Mouse (Mus musculus) liver (tissue): ENCODE results near the gene Flt3.

Experiments
- DNase-seq: peaks from one replicate; pipeline ENCODE4 v3.0.0-alpha.2; 2020; ENCODE audit warnings: mixed read lengths

Flt3 gene

DNA sequence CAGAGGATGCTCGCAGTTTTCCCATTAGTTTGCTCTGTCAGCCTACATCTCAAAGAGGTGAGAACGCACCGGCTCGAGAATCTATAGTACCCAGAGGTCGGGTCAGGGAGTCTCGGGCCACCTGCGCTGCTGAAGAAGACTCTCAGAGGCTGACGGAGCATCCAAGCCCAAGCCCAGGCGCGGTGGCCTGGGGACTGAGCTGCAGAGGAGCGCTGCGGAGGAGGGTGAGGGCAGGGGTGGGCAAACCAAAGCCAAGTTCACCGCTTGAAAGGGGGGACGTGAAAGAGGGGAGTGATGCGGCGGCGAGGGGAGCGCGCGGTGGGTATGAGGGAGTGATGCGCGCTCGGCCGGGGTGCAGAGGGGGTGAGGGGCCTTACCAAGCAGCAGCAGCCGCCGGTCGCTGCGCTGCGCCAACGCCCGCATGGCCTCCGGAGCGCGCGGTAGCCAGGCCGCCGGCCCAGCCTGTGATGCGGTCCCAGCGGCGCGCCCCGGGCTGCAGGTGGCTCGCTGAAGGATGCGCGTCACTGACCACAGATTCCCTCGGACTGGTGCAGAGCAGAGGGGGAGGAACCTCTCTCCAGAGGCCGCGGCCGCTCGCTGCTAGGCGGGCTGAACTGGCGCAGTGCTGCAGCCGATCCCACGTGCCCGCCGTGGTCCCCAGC lies at the start of gene Flt3:
TSS of gene Flt3 (minus strand) at position 647 of the 662 bp plus-strand sequence.
- DNase-seq: peak; percentile 43

DNA sequence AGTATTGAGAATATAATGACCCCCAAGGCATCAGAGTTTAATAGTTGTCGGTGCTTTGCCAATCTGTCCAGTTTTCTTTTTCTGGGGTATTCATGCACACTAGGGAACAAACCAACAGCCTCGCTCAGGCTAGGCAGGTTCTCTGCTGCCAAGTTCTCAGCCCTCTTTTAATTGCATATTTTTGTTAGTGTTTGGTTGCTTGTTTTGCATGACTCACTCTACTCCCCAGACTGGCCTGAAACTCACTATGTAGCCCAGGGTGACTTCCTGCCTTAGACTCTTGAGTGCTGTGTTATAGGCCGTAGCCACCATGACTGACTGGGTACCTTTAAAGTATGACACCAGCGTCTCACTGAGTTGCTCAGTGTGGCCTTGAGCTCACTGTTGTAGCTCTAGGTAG lies 48.6 kb upstream of the Flt3 start:
- DNase-seq: no peak

DNA sequence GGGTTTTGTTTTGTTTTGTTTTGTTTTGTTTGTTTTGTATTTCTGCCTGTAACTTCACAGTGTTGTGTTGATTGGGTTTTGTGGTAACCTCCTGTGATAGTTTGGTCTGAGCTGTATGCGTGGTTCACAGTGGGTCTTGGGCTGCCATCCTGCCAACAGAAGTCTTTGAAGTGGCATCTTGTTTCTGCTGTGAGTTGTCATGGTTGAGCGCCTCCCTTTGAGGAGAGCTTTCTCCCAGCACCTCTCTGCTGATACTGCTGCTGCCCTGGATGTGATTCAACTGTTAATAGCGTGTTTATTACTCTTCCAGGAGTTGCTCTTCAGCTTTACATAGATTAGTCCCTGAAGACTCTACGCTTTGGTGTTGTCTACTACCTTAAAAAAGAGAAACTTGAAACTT lies 48.2 kb upstream of the Flt3 start:
- DNase-seq: no peak

DNA sequence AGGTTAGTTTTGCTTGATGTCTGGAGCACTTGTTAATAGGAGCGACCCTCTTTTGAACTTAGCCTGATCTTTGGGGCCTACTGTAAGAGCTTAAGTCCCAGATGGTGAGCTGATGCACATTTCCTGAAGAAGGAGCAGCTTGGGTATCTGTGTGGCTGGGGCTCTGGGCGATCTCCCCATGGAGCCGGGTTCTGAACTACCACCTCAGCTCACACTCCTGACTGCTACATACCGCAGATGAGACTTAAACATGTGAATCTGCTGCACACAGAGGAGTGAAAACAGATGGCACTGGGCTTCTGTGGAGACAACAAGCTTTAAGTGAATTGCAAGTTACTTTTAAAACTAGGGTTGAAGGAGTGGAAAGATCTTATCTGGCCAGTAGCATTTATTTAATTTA lies 45.0 kb upstream of the Flt3 start:
- no peak for DNase-seq

DNA sequence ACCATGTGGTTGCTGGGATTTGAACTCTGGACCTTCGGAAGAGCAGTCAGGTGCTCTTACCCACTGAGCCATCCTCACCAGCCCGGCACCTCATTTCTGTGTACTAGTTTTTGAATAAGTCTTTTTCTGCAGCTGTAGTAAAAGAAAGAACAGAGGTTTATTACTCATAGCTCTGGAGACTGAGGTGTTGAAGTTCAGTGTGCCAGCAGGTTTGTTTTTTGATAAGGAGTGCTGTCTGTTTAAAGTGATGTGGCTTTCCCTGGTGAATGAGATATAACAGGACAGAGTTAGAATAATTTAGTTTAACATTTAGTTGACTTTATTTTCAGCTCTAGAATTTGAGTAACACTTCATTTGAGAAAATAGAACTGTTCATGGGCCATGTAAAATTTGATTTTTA lies 44.5 kb upstream of the Flt3 start:
- no peak for DNase-seq

DNA sequence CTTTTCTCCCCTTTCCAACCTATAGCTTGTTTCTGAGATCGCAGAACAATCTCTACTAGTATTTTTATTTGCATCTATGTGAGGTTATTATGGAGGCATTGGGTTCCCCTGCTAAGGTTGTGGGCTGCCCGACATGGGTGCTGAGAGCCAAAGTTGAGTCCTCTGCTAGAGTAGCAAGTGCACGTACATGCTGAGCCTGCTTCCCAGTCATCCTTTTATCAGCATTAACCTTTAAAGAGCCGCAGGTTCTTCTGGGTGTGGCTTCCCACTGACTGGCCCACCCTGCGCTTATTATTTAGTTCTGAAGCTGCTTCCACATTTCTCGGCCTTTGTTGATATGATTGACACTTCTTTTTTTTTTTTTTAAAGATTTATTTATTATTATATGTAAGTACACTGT lies 44.0 kb upstream of the Flt3 start:
- DNase-seq: peak; percentile 55

DNA sequence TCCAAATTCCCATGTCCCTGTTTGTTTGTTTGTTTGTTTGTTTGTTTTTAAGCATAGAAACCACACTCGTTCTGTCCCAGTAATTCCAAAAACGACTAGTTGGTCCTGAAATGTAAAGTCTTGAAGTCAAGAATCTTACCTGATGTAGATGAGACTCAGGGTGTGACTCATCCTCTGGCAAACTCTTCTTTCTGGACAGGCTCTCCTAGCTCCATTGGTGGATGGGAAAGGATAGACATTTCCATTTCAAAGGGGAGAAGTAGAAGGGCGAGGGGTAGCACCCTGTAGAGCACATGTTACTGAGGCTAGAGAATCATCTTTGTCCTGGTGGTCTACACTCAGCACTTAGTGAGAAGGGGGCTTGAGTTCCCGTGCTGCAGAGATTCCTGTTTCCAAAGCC lies 42.5 kb upstream of the Flt3 start:
- no peak for DNase-seq

DNA sequence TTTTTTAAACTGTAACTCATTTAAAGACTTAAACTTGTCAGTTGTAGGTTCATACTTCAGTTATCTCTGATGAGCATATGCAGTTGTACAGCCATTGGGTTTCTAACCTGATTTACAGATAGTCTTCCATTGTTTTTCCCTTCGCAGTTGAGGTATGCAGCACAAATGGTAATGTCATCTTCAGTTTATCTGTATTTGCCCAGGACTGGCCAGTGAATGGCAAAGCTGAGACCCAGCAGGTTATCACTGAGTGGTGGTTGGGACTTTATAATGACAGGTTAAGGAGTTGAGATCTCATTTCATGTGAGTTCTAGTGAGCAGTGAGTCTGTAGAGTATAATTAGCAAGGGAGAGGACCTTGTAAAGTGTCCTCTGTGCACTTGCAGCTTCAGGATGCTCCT lies 41.7 kb upstream of the Flt3 start:
- peak; percentile 28 for DNase-seq

DNA sequence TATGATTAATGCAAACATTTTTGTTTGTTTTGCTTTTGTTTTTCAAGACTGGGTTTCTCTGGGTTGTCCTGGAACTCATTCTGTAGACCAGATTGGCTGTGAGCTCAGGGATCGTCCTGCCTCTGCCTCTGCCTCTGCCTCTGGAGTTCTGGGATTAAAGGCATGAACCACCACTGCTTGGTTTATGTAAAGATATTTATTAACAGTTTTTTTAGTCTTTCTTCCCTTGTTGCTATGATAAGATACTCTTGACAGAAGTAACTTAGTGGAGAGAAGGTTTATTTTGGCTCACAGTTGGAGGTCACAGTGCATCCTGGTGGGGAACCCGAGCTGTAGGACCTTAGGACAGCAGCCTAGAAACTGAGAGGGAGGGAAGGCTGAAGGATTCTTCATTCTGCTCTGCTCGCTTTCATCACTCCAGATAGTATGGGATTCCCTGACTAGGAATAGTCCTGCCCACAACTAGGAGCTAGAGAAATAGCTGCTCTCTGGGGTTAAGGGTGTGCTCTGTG lies 40.8 kb upstream of the Flt3 start:
- no peak for DNase-seq

DNA sequence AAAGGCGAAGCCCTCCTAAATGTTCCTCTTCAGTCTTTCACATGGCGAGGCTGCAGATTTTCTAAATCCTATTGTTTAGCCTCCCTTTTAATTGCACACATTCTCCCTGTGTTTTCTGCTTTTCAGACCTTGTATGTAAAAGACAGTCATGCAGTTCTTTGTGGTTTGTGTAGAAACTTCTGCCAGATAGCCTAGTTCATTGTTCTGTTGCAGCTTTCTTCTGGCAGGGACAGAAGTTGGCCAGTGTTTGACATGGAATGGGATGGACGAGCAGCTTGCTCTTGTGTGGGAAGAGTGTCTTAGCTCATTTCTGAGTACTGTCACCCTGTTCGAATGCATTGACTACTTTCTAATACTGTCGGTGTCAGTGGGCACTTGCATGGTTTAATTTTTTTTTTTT lies 36.2 kb upstream of the Flt3 start:
- DNase-seq: no peak

DNA sequence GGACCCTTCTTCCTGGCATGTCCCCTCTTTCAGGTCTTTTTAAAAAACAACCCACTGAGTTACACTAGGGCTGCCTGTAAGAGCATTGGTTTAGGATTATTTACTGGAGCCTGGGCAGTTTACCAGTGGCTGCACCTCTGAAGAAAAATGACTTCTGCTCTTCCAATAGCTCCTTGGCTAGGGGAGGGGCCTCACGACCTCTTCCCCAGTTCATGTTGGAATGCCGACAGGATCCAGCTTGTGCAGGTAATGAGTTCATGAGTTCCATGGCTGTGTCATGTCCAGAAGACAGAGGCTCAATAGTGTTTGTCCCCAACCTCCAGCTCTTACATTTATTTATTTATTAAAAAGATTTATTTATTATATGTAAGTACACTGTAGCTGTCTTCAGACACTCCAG lies 35.5 kb upstream of the Flt3 start:
- no peak for DNase-seq

DNA sequence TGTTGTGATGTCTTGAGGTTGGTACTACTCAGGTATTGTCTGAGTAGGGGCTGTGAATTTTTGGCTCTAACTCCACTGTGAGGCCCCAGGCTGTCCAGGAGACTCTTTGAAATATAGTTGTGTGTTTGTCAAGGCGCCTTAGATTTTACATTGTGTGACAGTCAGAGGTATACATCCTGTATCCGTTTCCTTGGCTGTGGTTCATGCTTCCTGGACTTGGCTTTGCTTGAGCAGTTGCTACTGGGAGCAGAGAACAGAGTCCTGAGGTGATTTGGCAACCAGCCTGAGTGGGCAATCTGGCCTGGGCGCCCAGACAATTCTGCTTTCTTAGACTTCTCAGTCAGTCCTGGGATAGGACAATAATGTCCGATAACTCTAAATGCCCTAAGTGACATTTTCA lies 34.9 kb upstream of the Flt3 start:
- DNase-seq: no peak

DNA sequence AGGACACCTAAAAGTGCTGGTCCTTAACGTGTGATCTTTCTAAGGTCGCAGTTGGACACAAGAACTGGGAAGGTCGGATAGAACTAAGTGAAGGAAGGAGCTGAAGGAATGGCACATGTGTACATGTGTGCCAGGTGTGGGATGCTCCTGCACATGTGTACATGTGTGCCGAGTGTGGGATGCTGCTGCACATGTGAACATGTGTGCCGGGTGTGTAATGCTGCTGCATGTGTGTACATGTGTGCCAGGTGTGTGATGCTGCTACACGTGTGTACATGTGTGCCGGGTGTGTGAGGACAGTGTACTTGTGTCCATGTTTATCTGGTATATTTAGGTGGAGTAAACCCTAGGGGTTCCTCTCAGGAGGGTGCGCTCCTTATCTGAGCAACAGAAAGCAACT lies 32.6 kb upstream of the Flt3 start:
- no peak for DNase-seq

DNA sequence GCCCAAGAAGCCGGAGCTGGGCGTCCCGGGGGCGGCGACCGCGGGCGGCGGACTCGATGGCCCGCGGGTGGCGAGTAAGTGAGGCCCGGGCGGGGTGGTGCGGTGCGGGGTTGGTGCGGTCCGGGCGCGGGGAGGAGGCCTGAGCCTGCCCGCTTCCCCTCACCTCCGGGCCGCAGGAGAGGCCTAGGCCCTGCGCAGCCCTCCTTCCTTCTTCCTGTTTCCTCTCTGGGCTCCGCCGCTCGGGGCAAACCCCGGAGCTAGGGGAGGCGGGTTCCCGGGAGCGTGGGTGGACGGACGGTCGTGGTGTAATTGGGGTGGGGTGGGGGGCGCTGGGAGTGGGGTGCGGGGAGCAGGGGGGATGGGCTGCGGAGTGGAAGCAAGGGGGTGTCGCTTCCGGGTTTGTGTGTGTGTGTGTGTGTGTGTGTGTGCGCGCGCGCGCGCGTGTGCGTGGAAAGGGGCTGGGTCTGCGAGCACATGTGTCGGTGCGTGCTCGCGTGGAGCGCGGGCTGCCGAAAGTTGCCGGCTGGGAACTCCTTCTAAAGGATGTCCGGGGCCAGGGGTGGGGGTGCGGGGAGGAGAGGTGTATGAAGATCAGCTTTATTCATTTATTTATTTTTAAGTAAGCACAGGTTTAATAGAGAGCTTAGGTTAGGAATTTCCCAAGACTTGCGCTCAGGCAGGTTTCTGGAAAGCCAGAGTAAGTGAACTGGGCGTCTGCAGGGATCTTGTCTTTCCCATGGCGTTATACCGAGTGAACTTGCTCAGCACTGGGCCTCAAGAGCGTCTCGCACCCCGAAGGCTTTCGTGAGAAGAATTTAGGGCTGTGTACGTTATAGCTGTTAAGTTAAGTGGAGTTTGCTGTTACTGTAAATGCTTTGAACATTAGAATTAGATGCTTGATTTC lies 30.9 kb upstream of the Flt3 start:
- peak; percentile 72 for DNase-seq

DNA sequence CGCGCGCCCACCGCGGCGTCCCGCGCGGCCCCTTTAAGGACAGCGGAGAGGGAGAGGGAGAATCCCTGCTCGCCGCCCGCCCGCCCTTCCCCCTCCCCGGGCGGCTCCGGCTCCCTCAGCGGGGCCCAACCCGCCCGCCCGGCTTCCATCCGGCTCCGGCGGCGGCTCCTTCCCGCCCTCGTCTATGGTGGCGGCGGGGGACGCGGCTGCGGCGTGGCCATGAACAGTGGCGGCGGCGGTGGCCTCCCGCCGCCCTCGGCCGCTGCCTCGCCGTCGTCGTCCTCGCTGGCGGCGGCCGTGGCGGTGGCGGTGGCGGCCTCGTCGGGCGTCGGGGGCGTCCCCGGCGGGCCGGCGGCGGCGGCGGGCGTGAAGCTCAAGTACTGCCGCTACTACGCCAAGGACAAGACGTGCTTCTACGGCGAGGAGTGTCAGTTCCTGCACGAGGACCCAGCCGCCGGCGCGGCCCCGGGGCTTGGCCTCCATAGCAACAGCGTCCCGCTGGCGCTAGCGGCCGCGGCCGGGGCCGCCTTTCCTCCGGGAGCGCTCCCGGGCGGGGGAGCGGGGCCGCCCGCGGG lies 30.2 kb upstream of the Flt3 start:
- peak; percentile 61 for DNase-seq

DNA sequence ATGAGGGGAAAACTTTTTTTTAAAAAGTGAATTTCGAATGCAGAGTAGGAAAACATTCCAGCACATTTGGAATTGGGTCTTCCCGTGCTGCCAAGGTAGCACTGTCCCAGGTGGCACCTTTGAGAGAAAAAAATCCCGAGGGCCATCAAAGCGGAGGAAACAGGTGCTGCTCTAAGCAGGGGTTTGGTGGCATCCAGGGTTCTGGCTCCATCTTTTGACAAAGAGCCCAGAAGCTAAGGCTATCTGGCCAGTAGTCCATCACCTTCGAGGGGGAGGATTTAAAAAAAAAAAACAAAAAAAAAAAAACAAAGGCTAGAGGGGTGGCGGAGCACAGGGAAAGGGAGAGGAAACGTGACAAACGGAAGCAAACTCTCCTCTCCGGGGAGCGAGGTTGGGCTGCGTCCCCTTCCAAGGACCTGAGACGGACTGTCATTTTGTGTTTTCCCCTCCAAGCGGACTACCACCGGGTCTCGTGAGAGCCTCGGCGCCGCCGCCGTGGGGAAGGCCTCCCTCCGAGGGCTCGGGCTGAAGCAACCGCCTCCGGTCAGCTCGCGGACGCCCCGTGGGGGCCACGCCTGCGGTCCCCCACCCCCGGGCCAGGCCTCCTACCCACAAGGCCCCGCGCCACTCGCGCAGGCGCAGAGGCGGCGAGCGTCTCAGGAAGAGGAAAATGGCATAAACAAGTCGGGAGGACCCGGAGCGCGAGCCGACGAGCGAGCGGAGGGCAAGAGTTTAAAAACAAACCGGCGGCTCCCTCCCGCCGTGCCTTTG lies 29.4 kb upstream of the Flt3 start, which contains the start of gene Pan3:
TSS of gene Pan3 (plus strand) at position 627 of the 771 bp plus-strand sequence.
- DNase-seq: peak; percentile 97

DNA sequence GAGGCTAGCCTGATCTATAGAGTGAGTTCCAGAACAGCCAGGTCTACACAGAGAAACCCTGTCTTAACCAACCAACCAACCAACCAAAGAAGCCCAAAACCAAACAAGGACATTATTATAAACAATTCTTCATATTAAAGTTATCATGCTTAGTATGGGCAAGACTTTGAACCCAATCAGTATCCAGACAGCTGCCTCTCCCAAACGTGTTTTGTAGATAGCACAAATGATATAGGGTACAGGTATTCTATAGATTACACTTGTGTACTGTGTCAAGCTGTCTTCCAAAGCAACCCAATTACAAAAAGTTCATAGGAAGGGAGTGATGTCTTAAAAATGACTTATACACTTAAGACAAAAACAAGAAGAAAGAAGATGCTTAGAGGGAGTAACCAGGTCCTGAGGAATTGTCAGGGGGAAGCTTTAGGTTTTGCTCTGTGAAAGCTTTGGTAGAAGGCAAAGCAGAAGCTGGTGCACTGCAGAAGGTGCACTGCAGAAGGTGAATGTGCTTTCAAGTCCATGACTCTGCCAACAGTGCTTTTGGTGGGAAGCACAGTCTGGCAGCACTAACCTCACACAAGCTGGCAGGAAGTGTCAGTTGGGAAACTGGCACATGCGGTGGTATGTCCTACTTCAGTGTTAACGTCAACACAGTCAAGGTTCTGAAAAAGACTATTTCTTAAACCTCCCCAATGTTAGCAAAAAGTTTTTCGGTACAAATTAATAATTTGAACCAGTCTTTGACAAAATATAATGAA lies 25.9 kb upstream of the Flt3 start:
- DNase-seq: no peak

DNA sequence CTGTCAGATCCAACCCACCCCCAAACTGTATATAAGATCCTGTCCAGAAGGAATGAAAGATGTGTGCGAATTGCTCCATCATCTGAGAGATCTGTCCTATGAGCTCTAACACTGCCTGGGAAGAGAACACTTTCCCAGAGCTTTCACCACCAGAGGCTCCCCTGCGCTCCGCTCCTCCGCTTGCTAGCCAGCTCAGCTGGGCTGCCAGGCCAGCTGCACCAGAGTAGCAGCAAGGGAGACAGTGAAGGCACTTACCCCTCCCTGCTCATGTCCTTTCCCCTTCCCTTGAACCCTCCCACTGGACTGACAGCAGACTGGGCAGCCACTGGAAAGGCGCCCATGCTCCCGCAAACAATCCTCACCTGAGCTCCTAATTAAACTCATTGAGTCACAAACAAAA lies 23.3 kb upstream of the Flt3 start:
- DNase-seq: no peak

DNA sequence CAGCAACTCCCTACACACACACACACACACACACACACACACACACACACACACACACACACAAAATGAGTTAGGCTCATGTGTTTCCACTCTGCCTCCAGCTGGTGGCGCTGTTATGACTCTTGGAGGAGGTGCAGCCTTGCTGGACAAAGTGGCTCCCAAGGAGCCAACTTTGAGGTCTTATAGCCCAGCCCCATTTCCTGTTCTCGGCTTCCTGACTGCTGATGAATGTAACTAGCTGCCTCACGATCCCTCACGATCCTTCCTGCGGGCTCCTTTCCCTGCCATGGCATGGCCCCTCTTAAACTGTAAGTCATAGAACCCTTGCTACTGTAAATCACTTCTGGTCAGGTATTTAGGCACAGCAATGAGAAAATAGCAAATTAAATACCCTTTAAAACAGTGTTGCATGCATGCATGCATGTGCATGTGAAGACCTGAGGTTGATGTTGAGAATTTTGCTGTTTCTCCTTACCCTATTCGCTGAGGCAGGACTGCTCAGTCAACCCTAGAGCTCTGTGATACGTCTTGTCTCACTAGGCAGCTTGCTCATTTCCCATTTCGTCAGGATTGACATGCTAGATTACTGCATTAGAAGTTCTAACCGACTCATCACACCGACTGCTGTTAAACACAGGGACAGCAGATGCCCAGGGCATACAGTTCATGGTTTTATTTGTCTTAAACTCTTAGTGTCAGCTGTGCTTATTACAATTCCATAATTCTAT lies 18.3 kb upstream of the Flt3 start:
- peak; percentile 76 for DNase-seq

DNA sequence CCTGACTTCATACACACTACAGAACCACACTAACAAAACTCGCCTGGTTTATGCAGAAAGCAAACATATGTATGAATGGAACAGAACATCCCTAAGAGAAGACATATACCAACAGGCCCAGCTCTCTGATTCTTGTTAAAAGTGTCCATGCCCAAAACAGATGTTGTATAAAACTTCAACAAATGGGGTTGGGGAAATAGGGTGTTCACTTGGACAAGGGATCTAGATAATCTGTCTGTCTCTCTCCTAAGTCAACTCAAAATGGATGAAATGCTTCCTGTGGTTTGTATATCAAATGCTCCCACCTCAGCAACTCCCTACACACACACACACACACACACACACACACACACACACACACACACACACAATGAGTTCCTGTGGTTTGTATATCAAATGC lies 17.7 kb upstream of the Flt3 start:
- no peak for DNase-seq

DNA sequence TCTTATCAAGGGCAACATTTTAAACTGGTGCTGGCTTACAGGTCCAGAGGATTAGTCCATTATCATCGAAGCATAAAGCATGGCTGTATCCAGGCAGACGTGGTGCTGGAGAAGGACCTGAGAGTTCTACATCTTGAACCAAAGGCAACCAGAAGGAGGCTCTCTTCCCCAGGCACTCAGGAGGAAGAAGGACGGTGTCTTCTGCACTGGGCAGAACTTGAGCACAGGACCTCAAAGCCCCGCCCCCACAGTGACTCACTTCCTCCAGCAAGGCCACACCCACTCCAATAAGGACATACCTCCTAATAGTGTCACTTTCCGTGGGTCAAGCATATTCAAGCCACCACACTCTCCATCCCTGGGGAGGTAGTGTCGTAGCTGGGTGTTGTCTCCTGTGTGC lies 10.3 kb upstream of the Flt3 start:
- DNase-seq: no peak

DNA sequence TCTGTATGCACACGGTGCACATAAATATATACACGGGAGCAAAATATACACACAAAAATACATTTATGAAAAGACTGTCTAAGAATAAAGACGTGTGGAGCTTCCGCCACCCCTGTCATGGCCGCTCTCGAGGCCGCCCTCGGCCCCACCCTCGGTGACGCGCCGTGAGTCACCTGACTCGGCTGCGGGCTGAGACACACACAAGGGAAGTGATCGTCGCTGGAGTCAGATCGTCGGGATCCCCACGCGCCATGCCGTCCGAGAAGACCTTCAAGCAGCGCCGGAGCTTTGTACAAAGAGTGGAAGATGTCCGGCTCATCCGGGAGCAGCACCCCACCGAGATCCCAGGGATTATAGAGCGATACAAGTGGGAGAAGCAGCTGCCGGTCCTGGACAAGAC lies 8.4 kb upstream of the Flt3 start:
- DNase-seq: peak; percentile 49
